Mouse (Mus musculus) naive thymus-derived CD4-positive, alpha-beta T cell, adult 5 months (primary cell): ENCODE measurements around the gene Banf1. TPM values are rescaled to one million over a fixed set of nuclear protein-coding genes. Genes with fewer than 3 reads are reported as not detected.

Experiments
- polyA plus RNA-seq: library from polyadenylated mRNA; unstranded; fragments of 100-300 nt; shearing (Covaris generic); gene quantifications from one replicate; pipeline ENCODE4 v1.2.1, GENCODE M21; 2017

Banf1 gene
- polyA plus RNA-seq: 229 TPM

DNA sequence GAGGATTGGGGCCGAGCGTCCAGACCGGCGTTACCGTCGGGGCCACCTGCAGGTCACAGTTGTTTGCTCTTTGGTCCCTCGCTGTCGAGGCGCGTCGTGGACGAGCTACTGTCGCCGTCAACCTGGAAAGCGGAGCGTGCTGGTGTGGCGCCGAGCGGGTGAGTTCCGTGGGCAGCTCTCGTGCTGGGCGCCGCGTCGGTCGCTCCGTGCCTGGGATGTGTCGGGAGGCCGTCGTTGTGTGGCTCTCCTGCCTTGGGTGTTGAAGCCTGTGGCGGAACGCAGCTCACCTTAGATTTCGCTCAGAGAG, at the start of gene Banf1:
TSS of gene Banf1 (minus strand) at position 116 of the 307 bp plus-strand sequence.

GRCm38 (mm10) chr19:5402293-5402692, 35.3 kb upstream of the Banf1 start, which contains the start of gene Tsga10ip:
Tsga10ip (minus strand) TSS chr19:5402526.

DNA sequence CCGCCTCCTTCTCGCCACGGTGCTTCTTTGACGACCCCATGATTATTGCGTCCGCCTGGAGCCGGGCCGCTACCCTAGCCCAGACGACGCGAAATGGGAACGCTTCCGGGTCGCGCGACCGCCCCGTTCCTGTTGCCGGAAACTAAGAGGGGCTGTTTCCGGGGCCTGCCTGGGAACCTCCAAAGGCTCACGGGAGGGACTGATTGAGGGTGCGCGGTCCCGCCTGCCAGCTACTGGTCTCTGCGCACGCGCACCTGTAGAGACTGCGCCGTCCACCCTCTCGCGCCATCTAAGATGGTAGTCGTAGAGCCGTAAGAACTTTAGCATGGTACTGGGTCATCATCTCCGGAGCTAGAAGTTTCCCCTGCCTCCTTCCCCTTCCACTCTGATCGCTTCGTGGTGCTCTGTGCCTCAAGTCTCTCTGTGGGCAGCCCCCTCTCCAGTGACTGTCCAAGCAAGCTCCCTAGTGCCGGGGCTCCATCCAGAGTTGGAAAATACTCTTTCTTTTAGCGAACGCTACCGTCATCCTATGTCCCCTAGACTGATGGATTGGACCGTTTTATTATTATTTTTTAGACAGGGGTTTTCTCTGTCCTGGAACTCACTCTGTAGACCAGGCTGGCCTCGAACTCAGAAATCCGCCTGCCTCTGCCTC, 21.7 kb upstream of the Banf1 start, which contains the start of gene Sart1:
TSS of gene Sart1 (minus strand) at position 116 of the 655 bp plus-strand sequence.

GRCm38 (mm10) chr19:5366175-5367052, 554 bp downstream of the Banf1 start, which contains the start of gene Eif1ad:
Eif1ad (plus strand) TSS chr19:5366741.

DNA sequence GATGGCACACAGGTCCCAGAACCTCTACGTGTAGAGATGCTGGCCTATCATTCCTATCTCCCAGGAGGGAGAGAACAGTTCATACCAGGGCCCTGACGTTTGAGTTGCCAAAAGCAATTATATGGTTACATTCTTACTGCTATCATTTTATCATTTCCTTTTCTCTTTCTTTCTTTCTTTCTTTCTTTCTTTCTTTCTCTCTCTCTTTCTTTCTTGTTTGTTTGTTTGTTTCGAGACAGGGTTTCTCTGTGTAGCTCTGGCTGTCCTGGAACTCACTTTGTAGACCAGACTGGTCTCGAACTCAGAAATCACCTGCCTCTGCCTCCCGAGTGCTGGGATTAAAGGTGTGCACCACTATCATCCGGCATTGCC, 17.5 kb downstream of the Banf1 start, which contains the start of gene Cst6:
TSS of gene Cst6 (minus strand) at position 73 of the 372 bp plus-strand sequence.

GRCm38 (mm10) chr19:5335441-5335840, 31.5 kb downstream of the Banf1 start, which contains the start of gene Catsper1:
Catsper1 (plus strand) TSS chr19:5335741.

Other genes with a start within 250 kb of the Banf1 start
- gene Klc2, start 248.6 kb downstream of the Banf1 start, polyA plus RNA-seq: 4.6 TPM
- gene Pacs1, start 94.0 kb downstream of the Banf1 start, polyA plus RNA-seq: 141 TPM
- gene Sf3b2, start 71.7 kb downstream of the Banf1 start, polyA plus RNA-seq: 321 TPM
- gene Gal3st3, start 68.8 kb downstream of the Banf1 start, polyA plus RNA-seq: not detected
- not detected for gene Catsper1, start 31.4 kb downstream of the Banf1 start, polyA plus RNA-seq
- gene Cst6, start 17.6 kb downstream of the Banf1 start, polyA plus RNA-seq: not detected
- gene Eif1ad, start 427 bp downstream of the Banf1 start, polyA plus RNA-seq: 47.0 TPM
- 303 TPM for gene Sart1, start 21.5 kb upstream of the Banf1 start, polyA plus RNA-seq
- 2.2 TPM for gene Tsga10ip, start 35.4 kb upstream of the Banf1 start, polyA plus RNA-seq
- 195 TPM for gene Drap1, start 57.8 kb upstream of the Banf1 start, polyA plus RNA-seq
- gene AI837181, start 58.0 kb upstream of the Banf1 start, polyA plus RNA-seq: 35.8 TPM
- gene Fosl1, start 80.4 kb upstream of the Banf1 start, polyA plus RNA-seq: not detected
- gene Ccdc85b, start 90.7 kb upstream of the Banf1 start, polyA plus RNA-seq: 7.4 TPM
- gene Fibp, start 93.4 kb upstream of the Banf1 start, polyA plus RNA-seq: 75.8 TPM
- 75.3 TPM for gene Ctsw, start 101.3 kb upstream of the Banf1 start, polyA plus RNA-seq
- gene Efemp2, start 106.8 kb upstream of the Banf1 start, polyA plus RNA-seq: 0.81 TPM
- 45.4 TPM for gene Mus81, start 121.2 kb upstream of the Banf1 start, polyA plus RNA-seq
- gene Cfl1, start 123.3 kb upstream of the Banf1 start, polyA plus RNA-seq: 2,727 TPM
- not detected for gene 1700020D05Rik, start 136.6 kb upstream of the Banf1 start, polyA plus RNA-seq
- 3.7 TPM for gene Snx32, start 143.4 kb upstream of the Banf1 start, polyA plus RNA-seq
- not detected for gene Ovol1, start 193.5 kb upstream of the Banf1 start, polyA plus RNA-seq
- 8.4 TPM for gene Ap5b1, start 200.9 kb upstream of the Banf1 start, polyA plus RNA-seq
- gene Rnaseh2c, start 234.7 kb upstream of the Banf1 start, polyA plus RNA-seq: 94.3 TPM
- gene Kat5, start 243.1 kb upstream of the Banf1 start, polyA plus RNA-seq: 78.7 TPM